13 mouse cellular contexts compared by ENCODE assay signal in the genomic region with DNA sequence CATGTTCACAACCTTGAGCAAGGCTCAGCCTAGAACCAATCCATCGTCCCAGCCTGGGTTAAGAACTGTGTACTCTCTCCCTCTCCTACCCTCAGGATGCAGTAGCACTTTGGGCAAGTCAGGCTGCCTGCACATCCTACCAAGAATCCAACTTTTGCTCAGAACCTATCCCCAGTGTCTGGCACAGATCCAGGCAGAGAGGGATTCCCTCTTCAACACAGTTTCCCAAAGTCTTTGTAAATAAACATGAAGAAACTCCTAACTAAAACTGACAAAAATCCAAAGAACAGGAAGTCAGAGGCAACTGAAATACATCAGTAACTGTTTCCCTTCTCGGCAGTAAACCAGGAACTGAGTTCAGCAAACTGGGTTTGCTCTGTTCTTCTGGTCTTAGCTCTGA.
DNase-seq lines count a peak whose midpoint lies in the region; TF ChIP-seq lines count a peak whose summit lies in the region.
"Had no signal": no experiment of that assay in that cellular context is flagged by ENCODE, and none has a peak within 500 bp of the region (broad histone marks: within the 10 kb centered on the region; RNA-seq: fewer than 3 reads in every experiment).

No protein-coding gene starts in this region.

- no peaks in the 10 kb centered on the region for H3K27me3 ChIP-seq in heart, embryonic 10.5 days (ENCODE audit: insufficient read depth, poor library complexity, severe bottlenecking)
- H3K27me3 ChIP-seq: embryonic facial prominence, embryonic 12.5 days; forebrain, embryonic 13.5 days had no signal

- no peak for TF ChIP-seq CTCF in left cerebral cortex, adult 2 months (IDR thresholded peaks at IDR 0.05)

- 0 out of 2 replicates have a peak, but pooled peaks cover 5% of the 10 kb centered on the region for H3K36me3 ChIP-seq in heart, embryonic 10.5 days
- H3K36me3 ChIP-seq: embryonic facial prominence, embryonic 12.5 days had no signal

- H3K9me3 ChIP-seq in heart, embryonic 10.5 days, result no peaks in the 10 kb centered on the region
- H3K9me3 ChIP-seq: embryonic facial prominence, embryonic 12.5 days; forebrain, embryonic 13.5 days had no signal

- H3K4me1 ChIP-seq in heart, embryonic 10.5 days, result peaks cover 95% of the 10 kb centered on the region

- no peak overlapping the region for H3K4me3 ChIP-seq in heart, embryonic 10.5 days
- H3K4me3 ChIP-seq in left cerebral cortex, adult 2 months, result no peak overlapping the region
- H3K4me3 ChIP-seq: embryonic facial prominence, embryonic 12.5 days; forebrain, embryonic 13.5 days had no signal

- 64% methylated on average over 2 of the region's 2 CpGs for WGBS in heart, embryonic 10.5 days

- intact Hi-C loops in heart, postnatal 14 days (cut with DNase I), result loop anchor here (5.0 kb wide), 1 partner anchor 52 kb away; no protein-coding TSS in a partner anchor
- intact Hi-C loops in left cerebral cortex, adult 2 months (cut with DNase I), result no loop called here
- intact Hi-C loops in left cerebral cortex, postnatal 36 days (cut with DNase I), result no loop called here

- peak overlapping the region; percentile 67 for H3K27ac ChIP-seq in heart, embryonic 10.5 days
- H3K27ac ChIP-seq in left cerebral cortex, adult 2 months, result peak overlapping the region; percentile 59; the same call in 1 of the 2 replicates
- H3K27ac ChIP-seq: embryonic facial prominence, embryonic 12.5 days; forebrain, embryonic 13.5 days had no signal

- no peak for DNase-seq in heart, embryonic 10.5 days (ENCODE audit: low spot score)
- DNase-seq in heart, postnatal 14 days, result no peak
- DNase-seq in left cerebral cortex, adult 2 months (ENCODE audit: extremely low spot score in 1 of 2, low spot score in 2 of 2), result no peak
- DNase-seq in left cerebral cortex, postnatal 36 days (ENCODE audit: low spot score in 2 of 2), result no peak
- peak; percentile 31 for DNase-seq in adipocyte (ENCODE audit: low spot score)
- DNase-seq in kidney, postnatal 36 days, result peak; percentile 44 to 53
- no peak for DNase-seq in thymus, postnatal 4 days
- no peak for DNase-seq in embryo, embryonic 11 days
- DNase-seq: adrenal gland, adult 2 months; cerebellum, adult 11-12 months; gastrocnemius, postnatal 14 days had no signal

Comparison
In these comparisons a context has a peak if more than half of its experiments do, and no peak if none do; other contexts are left out.
1. DNase-seq: peak in adipocyte (single experiment) and kidney, postnatal 36 days (2 of 2); none in heart, embryonic 10.5 days (single experiment), heart, postnatal 14 days (0 of 2), left cerebral cortex, adult 2 months (0 of 2), left cerebral cortex, postnatal 36 days (0 of 2), thymus, postnatal 4 days (single experiment) and embryo, embryonic 11 days (single experiment).